Mouse (Mus musculus) ES-Bruce4 (cell line): Measurements from ENCODE around the gene Ssxb9. TPM values are rescaled to one million over a fixed set of nuclear protein-coding genes. Genes with fewer than 3 reads are reported as not detected.
"Not testable (repeated sequence)": the region's sequence is repeated elsewhere in the genome, so short reads cannot be mapped to it uniquely, and the experiment has no call there.

Experiments
- H3K27ac ChIP-seq: 2 replicates; pipeline ENCODE4 v1.5.1; 2012; ENCODE audit warnings: low read length, inconsistent platforms; ENCODE audit not compliant: insufficient read depth
- H3K27me3 ChIP-seq: 2 replicates; pipeline ENCODE4 v1.6.1; 2012; ENCODE audit warnings: mild to moderate bottlenecking, low read length, inconsistent platforms; ENCODE audit not compliant: control insufficient read depth, poor library complexity, insufficient read depth, severe bottlenecking
- H3K36me3 ChIP-seq: 2 replicates; pipeline ENCODE4 v1.6.1; 2012; ENCODE audit warnings: inconsistent platforms, mild to moderate bottlenecking, low read length, moderate library complexity; ENCODE audit not compliant: control insufficient read depth, poor library complexity, insufficient read depth, severe bottlenecking
- H3K4me1 ChIP-seq: one replicate; pipeline ENCODE4 v1.8.1; 2011; ENCODE audit warnings: low read length; ENCODE audit not compliant: control insufficient read depth, insufficient read depth
- H3K4me3 ChIP-seq: 2 replicates; pipeline ENCODE4 v1.5.1; 2011; ENCODE audit warnings: low read depth, mild to moderate bottlenecking, low read length
- H3K9ac ChIP-seq: 2 replicates; pipeline ENCODE4 v1.6.1; 2012; ENCODE audit warnings: low read depth, mild to moderate bottlenecking, inconsistent platforms; ENCODE audit not compliant: poor library complexity, severe bottlenecking
- H3K9me3 ChIP-seq: replicated peaks from 2 replicates; pipeline ENCODE4 v1.6.1; 2012; ENCODE audit warnings: mild to moderate bottlenecking, low read length, inconsistent platforms; ENCODE audit not compliant: control insufficient read depth, poor library complexity, insufficient read depth, severe bottlenecking
- CTCF ChIP-seq: IDR thresholded peaks from one replicate; pipeline ENCODE4 v1.8.1; 2011; ENCODE audit warnings: low read depth, low read length
- EP300 ChIP-seq: IDR thresholded peaks from 2 replicates; pipeline ENCODE4 v1.6.1; 2011; ENCODE audit warnings: low read depth, low read length; ENCODE audit not compliant: insufficient read depth
- POLR2A ChIP-seq: IDR thresholded peaks from one replicate; pipeline ENCODE4 v1.8.1; 2011; ENCODE audit warnings: low read length; ENCODE audit not compliant: insufficient read depth
- polyA plus RNA-seq: library from polyadenylated mRNA; stranded (reverse); fragments of >200 nt; gene quantifications from 2 replicates; pipeline ENCODE4 v1.2.4, GENCODE M21; 2011; ENCODE audit warnings: low read depth; ENCODE audit not compliant: missing spikeins, insufficient read depth, insufficient read length

The Ssxb9 gene
- polyA plus RNA-seq: not detected in 2 replicates

GRCm38 (mm10) chrX:8366678-8367077 is at the start of gene Ssxb9:
Gene Ssxb9, plus strand, starts transcription at chrX:8366978.
- H3K36me3 ChIP-seq, H3K4me1 ChIP-seq, H3K9ac ChIP-seq, H3K27ac ChIP-seq, H3K9me3 ChIP-seq, H3K27me3 ChIP-seq, H3K4me3 ChIP-seq: not testable (repeated sequence)

- Histone ChIP-seq H3K4me3 (no peak within 1 kb of the TSS), H3K9ac (no peak within 1 kb of the TSS), H3K4me1 (no peaks in the 10 kb centered on the region), H3K36me3 (no peaks in the 10 kb centered on the region), H3K9me3 (no peaks in the 10 kb centered on the region), H3K27ac (no peak within 1 kb of the TSS), H3K27me3 (no peaks in the 10 kb centered on the region)
- TF ChIP-seq EP300: no peak
- TF ChIP-seq POLR2A: no peak
- no peak for TF ChIP-seq CTCF
Measured at GRCm38 (mm10) chrX:8327124-8327523, 39.7 kb upstream of the Ssxb9 start, which contains the start of gene Ssxb10. Gene Ssxb10, plus strand, starts transcription at chrX:8327424.

GRCm38 (mm10) chrX:8413005-8413404 is 46.2 kb downstream of the Ssxb9 start, which contains the start of gene Ssxb1:
Gene Ssxb1, plus strand, starts transcription at chrX:8413305.
- H3K4me1 ChIP-seq, H3K9me3 ChIP-seq, H3K27me3 ChIP-seq, H3K9ac ChIP-seq, H3K4me3 ChIP-seq, H3K27ac ChIP-seq, H3K36me3 ChIP-seq: not testable (repeated sequence)

Other genes with a start within 250 kb of the Ssxb9 start
- 8.7 and 11.2 TPM in 2 replicates for gene Wdr13, start 234.1 kb upstream of the Ssxb9 start, polyA plus RNA-seq
- 421 and 458 TPM in 2 replicates for gene Rbm3, start 221.1 kb upstream of the Ssxb9 start, polyA plus RNA-seq
- gene Tbc1d25, start 190.8 kb upstream of the Ssxb9 start, polyA plus RNA-seq: 9.5 and 10.9 TPM in 2 replicates
- 57.6 and 59.1 TPM in 2 replicates for gene Ebp, start 173.5 kb upstream of the Ssxb9 start, polyA plus RNA-seq
- gene Porcn, start 160.5 kb upstream of the Ssxb9 start, polyA plus RNA-seq: 8.5 and 10.8 TPM in 2 replicates
- 20.1 and 24.7 TPM in 2 replicates for gene Ftsj1, start 114.6 kb upstream of the Ssxb9 start, polyA plus RNA-seq
- 0.63 and 1.7 TPM in 2 replicates for gene Slc38a5, start 95.8 kb upstream of the Ssxb9 start, polyA plus RNA-seq
- gene Ssxb10, start 39.6 kb upstream of the Ssxb9 start, polyA plus RNA-seq: not detected in 2 replicates
- gene Ssxb1, start 46.3 kb downstream of the Ssxb9 start, polyA plus RNA-seq: not detected in 2 replicates
- not detected in 2 replicates for gene Ssxb2, start 94.7 kb downstream of the Ssxb9 start, polyA plus RNA-seq
- not detected in 2 replicates for gene Gm14459, start 158.0 kb downstream of the Ssxb9 start, polyA plus RNA-seq
- gene Ssxb6, start 181.3 kb downstream of the Ssxb9 start, polyA plus RNA-seq: not detected in 2 replicates
- not detected in 2 replicates for gene Ssxb3, start 224.8 kb downstream of the Ssxb9 start, polyA plus RNA-seq